Mouse (Mus musculus) cerebellum, postnatal 14 days (tissue): ENCODE data around the gene Gm20403.
"Not testable (repeated sequence)": the region's sequence is repeated elsewhere in the genome, so short reads cannot be mapped to it uniquely, and the experiment has no call there.

Experiments used
- DNase-seq, 2 experiments: peaks; one replicate each; pipeline ENCODE4 v3.0.0; 2021; ENCODE audit warnings: mixed read lengths in 2 of 2

The Gm20403 gene

DNA sequence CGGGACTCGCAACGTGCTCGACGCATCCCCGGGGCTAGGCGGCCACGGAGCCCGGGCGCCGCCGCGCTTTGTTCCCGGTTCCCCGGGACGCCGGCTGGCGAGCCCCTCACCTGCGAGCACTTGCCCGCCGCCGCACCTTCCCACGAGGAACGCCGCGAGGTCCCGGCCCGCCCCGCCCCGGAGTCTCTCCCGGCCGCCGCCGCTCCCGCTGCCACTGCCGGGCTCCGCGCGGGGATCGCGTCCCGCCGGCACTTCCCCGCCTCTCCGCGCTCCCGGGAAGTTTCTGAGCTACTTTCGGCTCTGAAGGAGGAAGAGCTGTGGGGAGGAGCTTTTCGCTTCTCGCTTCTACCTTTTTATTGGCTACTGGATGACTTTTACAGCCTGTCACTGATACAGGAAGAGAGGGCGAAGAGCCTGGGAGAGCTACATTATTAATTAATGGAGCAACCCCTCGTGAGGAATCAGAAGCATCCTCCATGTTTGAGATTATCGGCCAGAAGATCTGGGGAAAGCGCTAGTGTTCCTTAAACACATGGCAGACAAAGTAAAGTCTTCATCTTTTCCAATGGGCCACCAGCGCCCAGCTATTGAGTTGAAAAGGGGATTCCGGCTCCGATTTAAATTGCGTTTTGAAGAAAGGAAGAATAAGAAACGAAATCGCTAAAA is at the start of gene Gm20403:
Gene Gm20403 (minus strand): TSS at position 478 of the 666 bp plus-strand sequence.
- peak; percentile 31 to 55 for DNase-seq

GRCm38 (mm10) chr12:55027088-55027487 is 40.8 kb upstream of the Gm20403 start:
- DNase-seq = no peak

DNA sequence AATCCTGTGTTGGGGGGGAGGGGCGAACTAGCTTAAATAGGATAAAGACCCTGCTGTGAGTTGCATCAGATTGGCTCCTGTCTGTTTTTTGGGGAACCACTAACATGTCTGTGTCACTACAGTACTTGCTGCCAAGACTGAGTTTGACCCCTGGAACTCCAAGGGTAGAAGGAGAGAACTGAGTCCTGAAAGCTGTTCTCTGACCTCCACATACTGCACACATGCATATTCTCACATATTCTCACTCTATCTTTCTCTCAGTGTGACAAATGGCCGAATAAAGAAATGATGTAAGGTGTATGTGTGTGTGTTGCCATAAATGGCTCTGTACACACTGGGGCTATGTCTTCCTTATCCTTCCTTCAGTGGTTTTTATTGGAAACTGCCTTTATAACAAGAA is 37.0 kb upstream of the Gm20403 start:
- DNase-seq = no peak

DNA sequence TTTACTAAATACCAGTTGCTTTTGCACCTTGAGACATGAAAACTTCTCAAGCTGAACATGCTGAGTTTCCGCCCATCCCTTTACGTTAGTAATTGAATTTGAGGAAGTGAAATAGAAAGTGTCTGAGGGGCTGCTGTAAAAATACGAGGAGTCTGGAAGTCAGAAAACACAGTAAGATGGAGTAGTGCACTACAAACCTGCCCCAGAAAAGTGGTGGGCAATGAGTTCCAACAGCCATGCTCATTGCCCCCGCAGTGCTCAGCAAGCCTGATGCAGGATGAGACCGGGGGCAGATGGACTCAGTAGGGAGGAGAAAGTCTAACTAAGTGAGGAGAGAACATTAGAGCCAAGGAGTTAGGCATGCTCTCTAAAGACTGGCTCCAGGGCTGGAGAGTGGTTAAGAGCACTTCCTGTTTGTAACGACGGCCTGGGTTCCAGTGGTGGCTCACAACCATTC is 33.1 kb upstream of the Gm20403 start:
- DNase-seq = no peak

DNA sequence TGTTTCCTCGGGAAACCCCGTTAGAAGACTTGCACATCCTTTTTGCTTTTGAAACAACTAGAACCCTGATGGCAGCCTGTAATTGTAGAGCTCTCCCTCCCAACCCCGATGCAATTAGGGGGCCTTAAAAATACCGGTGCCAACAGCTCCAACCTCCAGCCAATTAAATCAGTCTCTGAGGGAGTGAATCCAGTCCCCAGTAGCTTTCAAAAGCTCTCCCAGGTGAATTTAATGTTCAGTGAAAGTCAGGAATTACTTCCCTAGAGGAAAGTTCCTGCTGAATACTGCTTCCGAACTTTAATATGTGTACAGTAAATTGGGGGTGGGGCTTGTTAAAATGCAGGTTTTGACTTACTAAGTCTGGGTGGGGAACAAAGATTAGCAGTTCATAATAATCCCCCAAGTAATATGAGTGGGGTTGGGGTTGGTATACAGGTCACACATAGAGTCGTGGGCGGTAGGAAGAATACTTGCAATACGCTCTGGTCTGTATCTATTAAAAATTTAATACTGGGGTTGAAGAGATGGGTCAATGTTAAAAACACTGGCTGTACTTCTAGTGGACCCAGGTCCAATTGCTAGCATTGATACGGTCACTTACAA is 30.9 kb upstream of the Gm20403 start:
- DNase-seq = no peak

- no peak for DNase-seq
Measured at GRCm38 (mm10) chr12:55016339-55017118, 30.2 kb upstream of the Gm20403 start.

DNA sequence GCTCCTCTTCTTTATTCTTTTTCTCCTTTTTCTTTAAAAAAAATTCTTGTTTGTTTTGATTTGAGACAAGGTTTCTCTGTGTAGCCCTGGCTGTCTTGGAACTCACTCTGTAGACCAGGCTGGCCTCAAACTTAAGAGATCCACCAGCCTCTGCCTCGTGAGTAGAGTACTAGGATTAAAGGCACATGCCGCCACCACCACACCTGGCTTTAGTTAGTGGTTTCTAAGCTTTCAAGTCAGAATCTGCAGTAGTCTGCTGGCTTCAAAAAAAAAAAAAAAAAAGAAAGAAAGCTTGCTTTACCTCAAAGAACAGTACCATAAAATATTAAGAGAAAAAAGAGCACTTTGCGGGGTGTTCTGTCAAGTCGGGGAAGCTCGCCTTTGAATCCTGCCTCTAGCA is 29.1 kb upstream of the Gm20403 start:
- DNase-seq = no peak

GRCm38 (mm10) chr12:55013626-55014398 is 27.5 kb upstream of the Gm20403 start, which contains the start of gene Baz1a:
Gene Baz1a (minus strand): TSS chr12:55014348.
- peak; percentile 4 to 5 for DNase-seq

DNA sequence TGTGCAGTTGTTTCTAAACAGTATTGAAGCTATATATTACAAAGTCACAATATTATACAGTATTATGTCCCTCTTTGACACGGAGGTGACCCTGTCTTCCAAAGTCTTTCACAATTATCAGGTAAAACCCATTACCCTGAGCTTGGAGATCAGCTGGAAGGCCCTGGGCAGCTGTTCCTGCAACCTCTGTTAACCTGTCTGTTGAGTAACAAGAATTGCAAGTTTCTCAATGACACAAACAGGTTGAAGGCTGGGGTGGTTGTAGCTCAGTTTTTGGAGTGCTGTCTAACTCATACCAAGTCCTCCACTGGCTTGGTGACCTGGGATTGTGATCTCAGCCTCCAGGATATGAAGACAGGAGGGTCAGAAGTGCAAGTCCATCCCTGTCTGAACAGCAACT is 26.7 kb upstream of the Gm20403 start:
- no peak for DNase-seq

DNA sequence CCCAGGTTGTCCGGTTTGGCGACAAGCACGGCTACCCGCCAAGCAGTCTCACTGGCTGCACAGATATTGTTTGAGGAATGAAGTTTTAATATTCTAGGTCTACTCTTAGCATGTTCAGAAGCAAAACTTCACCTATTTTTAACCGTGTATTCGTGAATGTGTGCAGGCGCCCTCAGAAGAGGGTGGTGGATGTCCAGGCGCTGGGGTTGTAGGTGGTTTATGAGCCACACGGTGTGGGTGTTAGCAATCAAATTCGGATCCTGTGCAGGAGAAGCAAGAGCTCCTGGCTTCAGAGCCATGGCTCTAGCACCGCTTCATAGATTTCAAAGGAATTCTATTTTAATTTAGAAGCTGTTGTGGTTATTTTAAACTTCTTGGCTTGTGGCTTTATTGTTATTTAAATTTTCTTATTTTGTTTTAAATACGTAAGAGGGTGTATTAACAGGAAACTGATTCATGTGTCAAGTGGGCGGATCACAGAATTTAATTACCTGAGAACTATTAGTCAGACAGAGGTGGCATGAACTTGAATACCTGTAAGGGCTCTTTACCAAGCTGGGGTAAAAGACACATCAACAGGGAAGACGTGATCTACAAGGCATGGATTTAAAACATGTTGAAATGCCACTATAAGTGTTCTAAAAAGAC is 21.2 kb upstream of the Gm20403 start:
- DNase-seq = no peak

GRCm38 (mm10) chr12:55006071-55006470 is 19.7 kb upstream of the Gm20403 start:
- DNase-seq = no peak

- DNase-seq = no peak
Measured at GRCm38 (mm10) chr12:55004396-55004795, 18.1 kb upstream of the Gm20403 start.

GRCm38 (mm10) chr12:55003843-55004242 is 17.5 kb upstream of the Gm20403 start:
- no peak for DNase-seq

DNA sequence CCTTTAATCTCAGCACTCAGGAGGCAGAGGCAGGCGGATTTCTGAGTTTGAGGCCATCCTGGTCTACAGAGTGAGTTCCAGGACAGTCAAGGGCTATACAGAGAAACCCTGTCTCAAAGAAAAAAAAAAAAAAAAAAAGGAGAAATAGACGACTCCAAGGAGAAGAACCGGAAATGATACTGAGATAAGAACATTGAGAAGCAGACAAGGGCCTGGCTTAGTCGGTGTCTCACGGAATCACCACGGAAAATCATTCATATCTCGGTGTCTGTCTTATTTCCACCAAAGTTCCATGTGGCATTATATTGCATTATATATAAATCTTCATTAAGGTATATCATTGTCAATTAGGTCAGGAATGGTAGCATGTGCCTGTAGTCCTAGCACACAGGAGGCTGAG is 16.2 kb upstream of the Gm20403 start:
- DNase-seq = not testable (repeated sequence)

GRCm38 (mm10) chr12:54999016-54999690 is 12.8 kb upstream of the Gm20403 start:
- DNase-seq = no peak

- DNase-seq = no peak
Measured at GRCm38 (mm10) chr12:54998411-54998810, 12.1 kb upstream of the Gm20403 start.

DNA sequence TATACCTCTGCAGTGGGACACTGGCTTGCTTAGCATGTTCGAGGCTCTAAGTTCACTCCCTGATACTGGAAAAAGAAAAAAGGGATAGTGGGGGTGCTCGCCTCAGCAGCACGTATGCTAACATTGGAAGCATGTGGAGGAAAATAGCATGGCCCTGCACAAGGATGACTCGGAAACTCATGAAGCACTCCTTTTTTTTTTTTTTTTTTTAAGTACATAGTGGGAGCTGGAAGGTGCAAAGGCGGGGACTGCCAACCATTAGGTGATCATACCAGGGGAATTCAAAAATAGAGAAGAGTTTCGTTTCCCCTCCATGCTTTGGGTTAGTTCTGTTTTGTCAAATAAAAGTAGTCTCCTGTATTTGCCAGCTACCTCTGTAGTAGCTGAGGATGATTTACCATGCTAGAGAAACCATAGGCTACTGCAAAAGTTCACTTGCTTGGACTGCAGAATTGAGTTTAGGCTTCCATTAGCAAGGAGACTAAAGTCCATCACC is 10.7 kb upstream of the Gm20403 start:
- no peak for DNase-seq

GRCm38 (mm10) chr12:54995965-54996364 is 9.6 kb upstream of the Gm20403 start:
- no peak for DNase-seq

- no peak for DNase-seq
Measured at GRCm38 (mm10) chr12:54994418-54994817, 8.1 kb upstream of the Gm20403 start.

GRCm38 (mm10) chr12:54994068-54994386 is 7.7 kb upstream of the Gm20403 start:
- DNase-seq = no peak

DNA sequence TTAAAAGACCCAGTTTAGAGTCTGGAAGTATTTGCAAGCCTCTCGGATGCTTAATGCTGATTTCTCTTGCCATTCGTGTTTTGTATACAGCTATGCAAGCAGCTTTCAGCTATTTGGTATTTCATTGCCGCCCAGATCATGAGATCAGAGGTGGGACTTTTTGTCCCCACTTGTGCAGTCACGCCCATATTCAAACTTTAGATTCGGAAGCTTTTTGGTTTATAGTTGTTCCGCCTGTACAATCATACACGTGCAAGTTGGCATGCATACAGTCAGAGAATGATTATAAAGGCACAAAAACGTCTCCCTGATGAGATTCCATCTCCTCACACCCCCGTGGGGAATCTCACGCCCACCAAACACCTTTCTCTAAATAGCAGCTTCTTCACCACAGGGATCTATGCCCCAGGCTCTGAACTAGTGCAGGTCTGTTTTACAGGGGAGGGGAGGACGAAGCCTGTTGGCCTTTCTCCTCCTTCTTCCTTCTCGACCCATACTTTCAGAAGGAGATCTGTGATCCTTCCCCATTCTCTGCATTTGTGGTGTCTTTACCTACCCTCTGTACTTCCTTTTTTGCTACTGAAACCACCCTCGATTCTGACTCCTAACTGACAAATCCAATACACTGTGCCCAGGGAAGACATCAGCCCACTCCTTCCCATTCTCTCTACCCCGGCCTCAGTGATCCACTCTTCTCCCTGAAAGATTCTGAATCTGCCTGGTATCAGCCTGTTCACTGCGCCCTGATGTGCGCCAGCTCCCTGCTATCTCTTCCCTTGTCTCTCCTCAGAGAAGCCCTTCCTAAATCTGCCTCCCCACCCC is 7.1 kb upstream of the Gm20403 start:
- DNase-seq = no peak
